Mouse (Mus musculus) cortical plate, adult 2 months (tissue): ENCODE measurements at regions not wholly inside any gene's neighbourhood (a gene's known extent, or its start where the extent isn't known, plus 50 kb on each side); places are given as distances from the start of the nearest gene placed in this dataset.

ENCODE experiments used
- CTCF ChIP-seq: fragments of 200-500 bp; IDR thresholded peaks from 2 replicates; pipeline ENCODE4 v1.5.1; 2011; ENCODE audit warnings: mild to moderate bottlenecking, control low read depth, low read length; ENCODE audit not compliant: insufficient read depth; ENCODE audit errors: extremely low read depth
- POLR2A ChIP-seq: fragments of 200-500 bp; IDR thresholded peaks from 2 replicates; pipeline ENCODE4 v1.6.1; 2011; ENCODE audit warnings: mild to moderate bottlenecking, low read length, control low read depth; ENCODE audit not compliant: insufficient read depth; ENCODE audit errors: extremely low read depth

GRCm38 (mm10) chr10:96737972-96738371 is 121.2 kb downstream of the Btg1 start:
- no peak for TF ChIP-seq POLR2A
- no peak for TF ChIP-seq CTCF
